In the genomic region with DNA sequence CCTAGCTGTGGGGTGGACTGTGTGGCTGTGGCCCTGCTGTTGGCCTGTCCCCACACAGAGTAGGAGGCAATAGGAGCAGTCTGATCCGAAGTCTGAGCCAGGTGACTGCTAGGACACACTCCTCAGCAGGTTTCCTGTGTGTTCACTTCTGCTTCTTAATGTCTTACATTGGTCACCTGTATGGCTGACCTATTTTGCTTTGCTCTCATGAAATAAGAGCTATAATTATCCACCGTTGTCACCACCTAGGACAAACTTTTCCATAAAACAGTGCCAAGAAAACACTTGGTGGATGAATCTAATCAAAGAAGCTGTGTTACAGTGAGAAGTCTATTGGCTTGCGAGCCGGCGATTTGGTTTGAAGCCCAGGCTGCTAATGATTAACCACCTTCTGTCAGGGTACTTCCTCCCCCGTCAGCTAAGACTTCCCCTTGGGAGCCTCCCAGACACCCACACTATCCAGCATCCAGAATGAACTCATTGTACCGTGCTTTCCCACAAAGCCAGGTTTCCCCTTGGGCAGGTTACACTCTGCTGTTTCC, we compare ENCODE assay signal across 9 mouse cellular contexts. TPM values are rescaled to one million over a fixed set of nuclear protein-coding genes. Genes with fewer than 3 reads are reported as not detected.
DNase-seq lines count a peak whose midpoint lies in the region; ATAC-seq and TF ChIP-seq lines count a peak whose summit lies in the region.
"Had no signal": no experiment of that assay in that cellular context is flagged by ENCODE, and none has a peak within 500 bp of the region (broad histone marks: within the 10 kb centered on the region; RNA-seq: fewer than 3 reads in every experiment).

No protein-coding gene starts in this region.

- H3K4me2 ChIP-seq in forebrain, embryonic 15.5 days (replicated peaks), result no peak overlapping the region
- H3K4me2 ChIP-seq in forebrain, embryonic 12.5 days, result no peak overlapping the region
- H3K4me2 ChIP-seq in forebrain, postnatal 0 days (ENCODE audit: low read depth), result no peak overlapping the region

- H3K27me3 ChIP-seq in forebrain, embryonic 15.5 days, result no peaks in the 10 kb centered on the region
- no peaks in the 10 kb centered on the region for H3K27me3 ChIP-seq in forebrain, embryonic 12.5 days
- H3K27me3 ChIP-seq in forebrain, postnatal 0 days (ENCODE audit: insufficient read depth, low read length), result no peaks in the 10 kb centered on the region
- H3K27me3 ChIP-seq: megakaryocyte, embryonic 14.5 days had no signal

- 51% methylated on average over 7 of the region's 7 CpGs for WGBS in forebrain, embryonic 15.5 days
- WGBS in forebrain, embryonic 12.5 days, result 84% methylated on average over 7 of the region's 7 CpGs
- 51% methylated on average over 7 of the region's 7 CpGs for WGBS in forebrain, postnatal 0 days

- no peaks in the 10 kb centered on the region for H3K4me1 ChIP-seq in forebrain, embryonic 15.5 days
- no peaks in the 10 kb centered on the region for H3K4me1 ChIP-seq in forebrain, embryonic 12.5 days
- no peaks in the 10 kb centered on the region for H3K4me1 ChIP-seq in forebrain, postnatal 0 days (ENCODE audit: insufficient read depth)

- H3K4me3 ChIP-seq in forebrain, embryonic 15.5 days, result no peak overlapping the region
- H3K4me3 ChIP-seq in forebrain, embryonic 12.5 days (replicated peaks), result no peak overlapping the region
- no peak overlapping the region for H3K4me3 ChIP-seq in forebrain, postnatal 0 days (ENCODE audit: low read depth, low read length)
- H3K4me3 ChIP-seq: megakaryocyte, embryonic 14.5 days had no signal

- no peak overlapping the region for H3K9ac ChIP-seq in forebrain, embryonic 15.5 days (replicated peaks)
- H3K9ac ChIP-seq in forebrain, embryonic 12.5 days, result no peak overlapping the region
- no peak overlapping the region for H3K9ac ChIP-seq in forebrain, postnatal 0 days

- no peaks in the 10 kb centered on the region for H3K36me3 ChIP-seq in forebrain, embryonic 15.5 days
- H3K36me3 ChIP-seq in forebrain, embryonic 12.5 days (replicated peaks), result no peaks in the 10 kb centered on the region
- no peaks in the 10 kb centered on the region for H3K36me3 ChIP-seq in forebrain, postnatal 0 days (ENCODE audit: insufficient read depth)

- H3K9me3 ChIP-seq in forebrain, embryonic 15.5 days, result no peaks in the 10 kb centered on the region
- no peaks in the 10 kb centered on the region for H3K9me3 ChIP-seq in forebrain, embryonic 12.5 days
- no peaks in the 10 kb centered on the region for H3K9me3 ChIP-seq in forebrain, postnatal 0 days (ENCODE audit: low read length)
- H3K9me3 ChIP-seq: megakaryocyte, embryonic 14.5 days had no signal

- peak; percentile 89 for ATAC-seq in forebrain, embryonic 15.5 days (replicated peaks)
- ATAC-seq in forebrain, embryonic 12.5 days (ENCODE audit: low FRiP score), result no peak
- ATAC-seq in forebrain, postnatal 0 days, result peak; percentile 69

- peak; percentile 82 for DNase-seq in Muller cell, postnatal 12 days (ENCODE audit: inconsistent ontology term)
- peak; percentile 43 for DNase-seq in forebrain, postnatal 0 days
- DNase-seq in kidney, adult 9 months, result peak; percentile 79
- DNase-seq in T-cell, adult 2 months (ENCODE audit: low spot score), result no peak
- DNase-seq in urinary bladder, postnatal 36 days (ENCODE audit: low spot score in 2 of 2), result no peak
- no peak for DNase-seq in B cell, adult 2 months

- TF ChIP-seq CTCF in forebrain, postnatal 0 days (IDR thresholded peaks at IDR 0.05; ENCODE audit: low read depth), result no peak

- no peak overlapping the region for H3K27ac ChIP-seq in forebrain, embryonic 15.5 days (replicated peaks)
- H3K27ac ChIP-seq in forebrain, embryonic 12.5 days, result no peak overlapping the region
- H3K27ac ChIP-seq in forebrain, postnatal 0 days (ENCODE audit: low read depth, low read length), result no peak overlapping the region

RNA-seq across cellular contexts. Expression of gene Rgs2, which starts 14.5 kb away (rescaled TPM):
- polyA plus RNA-seq in forebrain, embryonic 15.5 days (2015; fragmentation: Nextera tagmentation; extraction: Ambion mirVana), result 79.6 and 88.7 TPM in 2 replicates
- polyA plus RNA-seq in forebrain, embryonic 12.5 days (2016; fragmentation: Nextera tagmentation; extraction: Ambion mirVana), result 86.1 and 104 TPM in 2 replicates
- total RNA-seq in forebrain, postnatal 0 days (2014; rRNA removed), result 45.1 and 60.7 TPM in 2 replicates
- 71.8 and 85.9 TPM in 2 replicates for polyA plus RNA-seq in forebrain, postnatal 0 days (2015; fragmentation: Nextera tagmentation; extraction: Ambion mirVana)

Comparison
In these comparisons a context has a peak if more than half of its experiments do, and no peak if none do; other contexts are left out.
1. DNase-seq: peak in Muller cell, postnatal 12 days (single experiment), forebrain, postnatal 0 days (single experiment) and kidney, adult 9 months (single experiment); none in T-cell, adult 2 months (single experiment), urinary bladder, postnatal 36 days (0 of 2) and B cell, adult 2 months (0 of 2).